Mouse (Mus musculus) yolk sac, embryonic 10.5 days (tissue): Measurements from ENCODE around the gene Rabep1.

Experiments used
- DNase-seq: peaks from one replicate; pipeline ENCODE4 v3.0.0-alpha.2; 2017; ENCODE audit warnings: low spot score

Gene Rabep1

DNA sequence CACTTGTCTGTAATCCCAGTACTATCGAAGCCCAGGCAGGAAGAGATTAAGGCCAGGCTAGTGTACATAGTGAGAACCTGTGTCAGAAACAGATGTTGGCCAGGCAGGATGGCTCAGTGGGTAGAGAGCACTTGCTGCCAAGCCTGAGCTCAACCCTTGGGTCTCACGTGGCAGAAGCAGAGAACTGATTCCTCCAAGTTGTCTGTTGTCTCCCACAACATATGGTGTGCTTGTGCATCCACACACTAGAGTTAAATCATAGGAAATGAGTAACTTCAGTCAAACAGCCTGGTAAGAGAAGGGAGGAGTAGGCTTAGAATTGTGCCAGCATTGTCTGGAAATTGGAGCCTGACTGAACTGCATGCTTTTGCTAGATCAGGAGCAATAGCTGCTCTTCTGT lies 130.6 kb downstream of the Rabep1 start:
- no peak for DNase-seq

DNA sequence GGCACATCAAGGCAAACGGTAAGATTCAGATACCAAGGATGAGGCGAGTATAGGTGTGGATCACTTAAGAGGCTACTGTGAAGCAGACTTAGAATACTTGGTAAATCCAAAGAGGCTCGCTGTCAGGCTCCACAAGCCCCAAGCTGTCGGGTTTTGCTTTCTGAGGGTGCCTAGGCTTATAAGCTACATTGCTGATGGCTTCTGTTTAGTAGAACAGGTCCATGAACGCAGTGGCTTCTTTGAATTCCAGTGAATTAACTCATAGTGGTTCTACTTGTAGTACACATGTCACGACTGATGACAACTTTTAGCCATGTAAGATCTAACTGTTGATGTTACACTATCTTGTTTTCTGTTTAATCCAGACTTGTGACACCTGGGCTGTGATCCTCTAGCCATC lies 132.7 kb downstream of the Rabep1 start:
- no peak for DNase-seq

DNA sequence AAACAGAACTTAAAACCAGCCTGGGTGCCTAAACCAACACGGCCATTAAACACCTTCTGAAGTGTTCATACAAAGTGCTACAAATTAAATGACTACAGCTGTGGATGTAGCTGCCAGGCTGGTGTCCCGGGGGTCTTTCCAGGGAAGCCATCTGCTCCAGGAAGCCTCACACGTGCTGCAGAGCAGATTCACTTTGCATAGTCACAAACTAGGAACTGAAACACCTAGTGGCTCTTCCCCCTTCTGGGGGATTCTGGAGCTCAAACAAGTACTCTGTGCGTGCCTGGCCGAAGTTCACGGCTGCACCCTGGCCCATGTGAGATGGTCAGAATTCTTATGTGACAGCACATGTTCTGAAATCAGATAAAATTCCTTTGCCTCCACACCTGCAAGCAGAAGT lies 135.7 kb downstream of the Rabep1 start:
- no peak for DNase-seq

DNA sequence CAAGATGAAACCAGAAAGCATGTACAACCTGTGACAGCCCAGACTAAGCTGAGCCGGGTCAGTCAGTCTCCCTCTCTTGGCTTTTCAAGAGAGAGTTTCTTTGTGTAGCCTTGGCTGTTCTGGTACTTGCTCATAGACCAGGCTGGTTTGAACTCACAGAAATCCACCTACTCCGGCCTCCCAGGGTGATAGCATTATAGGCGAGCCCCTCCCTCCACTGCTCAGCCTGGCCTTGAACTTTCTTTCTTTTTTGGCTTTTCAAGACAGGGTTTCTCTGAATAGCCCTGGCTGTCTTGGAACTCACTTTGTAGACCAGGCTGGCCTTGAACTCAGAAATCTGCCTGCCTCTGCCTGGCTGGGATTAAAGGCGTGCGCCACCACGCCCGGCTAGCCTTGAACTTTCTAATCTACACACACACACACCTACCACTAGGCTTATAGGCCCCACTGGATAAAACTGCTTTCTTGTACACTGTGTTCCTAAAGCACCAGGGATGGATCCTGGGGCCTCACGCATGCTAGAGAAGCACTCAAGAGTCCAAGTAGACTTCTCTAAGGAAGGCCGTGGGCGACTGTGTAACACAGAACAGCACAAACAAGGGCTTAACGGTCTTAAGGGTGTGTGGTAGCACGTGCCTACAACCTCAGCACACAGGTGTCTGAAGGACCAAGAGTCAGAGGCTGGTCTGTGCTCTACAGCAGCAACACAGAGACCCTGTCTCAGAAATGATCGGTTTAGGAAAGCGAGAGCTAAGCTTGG lies 136.4 kb downstream of the Rabep1 start:
- DNase-seq: no peak

DNA sequence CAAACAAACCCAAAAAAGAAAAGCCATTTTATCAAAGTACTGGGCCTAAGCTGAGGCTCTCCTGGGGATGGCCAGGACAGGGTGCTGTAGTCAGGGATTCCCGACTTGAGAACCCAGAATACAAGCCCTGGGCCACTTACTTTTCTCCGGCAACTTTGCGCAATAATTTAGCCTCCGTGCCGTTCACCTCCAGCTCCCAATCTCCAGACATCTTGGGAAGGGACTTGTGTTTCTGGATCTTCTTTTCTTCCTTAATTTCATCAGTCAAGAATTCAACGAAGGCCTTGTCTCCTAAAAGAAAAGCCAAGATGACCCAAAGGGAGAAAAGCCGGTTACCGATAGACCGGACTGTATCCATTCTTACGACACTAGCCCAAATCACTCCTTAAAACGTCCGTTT lies 137.5 kb downstream of the Rabep1 start:
- no peak for DNase-seq

DNA sequence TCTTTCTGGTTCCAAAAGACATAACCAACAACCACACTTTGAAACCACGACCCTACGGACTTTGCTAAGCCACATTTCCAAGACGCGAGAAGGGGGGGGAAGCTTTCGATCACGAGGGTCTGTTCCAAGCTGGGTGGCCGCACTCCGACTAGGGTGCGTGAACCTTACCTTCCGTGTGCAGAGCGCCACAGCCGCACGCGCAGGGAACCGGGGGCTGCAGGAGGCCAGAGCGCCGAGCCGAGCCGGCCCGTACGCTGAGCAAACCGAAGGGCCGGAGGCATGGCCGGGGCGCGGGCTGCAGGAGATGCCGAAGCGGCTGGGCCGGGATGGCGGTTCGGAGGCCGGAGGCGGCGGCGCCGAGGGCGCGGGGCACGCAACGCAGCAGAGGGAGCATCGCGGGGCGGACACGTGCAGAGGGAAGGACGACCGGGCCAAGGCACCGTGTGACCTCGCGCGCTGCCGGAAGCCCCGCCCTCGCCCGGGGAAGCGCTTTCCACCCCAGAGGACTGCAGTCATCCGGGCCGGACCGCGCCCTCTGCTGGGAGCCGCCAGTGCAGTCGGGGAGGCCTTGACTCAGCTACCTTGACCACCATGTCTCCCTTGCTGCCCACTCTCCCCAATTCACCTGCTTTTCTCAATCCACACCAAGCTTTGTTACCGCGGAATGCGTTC lies 138.1 kb downstream of the Rabep1 start, which contains the start of gene C1qbp:
C1qbp (minus strand) TSS at position 470 of the 672 bp plus-strand sequence.
- DNase-seq: peak; percentile 91
